20 mouse cellular contexts compared by ENCODE assay signal in genomic region chr4:71805977-71806534, GRCm38 (mm10). TPM values are rescaled to one million over a fixed set of nuclear protein-coding genes. Genes with fewer than 3 reads are reported as not detected.
DNase-seq lines count a peak whose midpoint lies in the region; ATAC-seq and TF ChIP-seq lines count a peak whose summit lies in the region.
"Had no signal": no experiment of that assay in that cellular context is flagged by ENCODE, and none has a peak within 500 bp of the region (broad histone marks: within the 10 kb centered on the region; RNA-seq: fewer than 3 reads in every experiment).

No protein-coding gene starts in this region.

- TF ChIP-seq CTCF in kidney, adult 2 months (conservative IDR thresholded peaks at IDR 0.05; ENCODE audit: insufficient read depth, insufficient read length, low read depth, low read length): no peak

- H3K27me3 ChIP-seq in embryonic facial prominence, embryonic 13.5 days: no peaks in the 10 kb centered on the region
- no peaks in the 10 kb centered on the region for H3K27me3 ChIP-seq in embryonic facial prominence, embryonic 10.5 days (replicated peaks; ENCODE audit: low read depth, poor library complexity, severe bottlenecking)
- H3K27me3 ChIP-seq in kidney, adult 2 months (replicated peaks; ENCODE audit: control insufficient read depth, insufficient read depth, low read length): no peaks in the 10 kb centered on the region

- TF ChIP-seq POLR2A in kidney, adult 2 months (IDR thresholded peaks at IDR 0.05; ENCODE audit: low read depth, low read length): no peak

- intact Hi-C loops in left cerebral cortex, postnatal 36 days (cut with DNase I): no loop called here

- no peaks in the 10 kb centered on the region for H3K4me1 ChIP-seq in embryonic facial prominence, embryonic 13.5 days
- peaks cover 6% of the 10 kb centered on the region; the same call in 1 of the 2 replicates for H3K4me1 ChIP-seq in embryonic facial prominence, embryonic 10.5 days
- no peaks in the 10 kb centered on the region for H3K4me1 ChIP-seq in kidney, adult 2 months (ENCODE audit: control insufficient read depth, insufficient read depth, low read length)

- no peaks in the 10 kb centered on the region for H3K36me3 ChIP-seq in embryonic facial prominence, embryonic 13.5 days
- H3K36me3 ChIP-seq in embryonic facial prominence, embryonic 10.5 days (replicated peaks): no peaks in the 10 kb centered on the region
- no peaks in the 10 kb centered on the region for H3K36me3 ChIP-seq in kidney, adult 2 months (ENCODE audit: control insufficient read depth, insufficient read depth, low read length)

- no peak overlapping the region for H3K27ac ChIP-seq in embryonic facial prominence, embryonic 13.5 days
- H3K27ac ChIP-seq in embryonic facial prominence, embryonic 10.5 days (replicated peaks): no peak overlapping the region
- H3K27ac ChIP-seq in kidney, adult 2 months (ENCODE audit: insufficient read depth, low read depth, low read length): no peak overlapping the region
- H3K27ac ChIP-seq: macrophage had no signal

- no peak overlapping the region for H3K9ac ChIP-seq in embryonic facial prominence, embryonic 13.5 days
- H3K9ac ChIP-seq: forebrain, postnatal 0 days had no signal

- H3K4me2 ChIP-seq in embryonic facial prominence, embryonic 13.5 days: no peak overlapping the region
- H3K4me2 ChIP-seq: heart, embryonic 11.5 days had no signal

- no peaks in the 10 kb centered on the region for H3K9me3 ChIP-seq in embryonic facial prominence, embryonic 13.5 days
- H3K9me3 ChIP-seq in embryonic facial prominence, embryonic 10.5 days: no peaks in the 10 kb centered on the region

- DNase-seq in embryonic facial prominence, embryonic 10.5 days (ENCODE audit: low spot score): no peak
- DNase-seq in kidney, adult 2 months: peak; percentile 9
- no peak for DNase-seq in kidney, adult 18-20 months
- peak; percentile 3 to 8 for DNase-seq in urinary bladder, postnatal 36 days (ENCODE audit: low spot score in 2 of 2)
- no peak for DNase-seq in urinary bladder, postnatal 10 days (ENCODE audit: low spot score)
- no peak for DNase-seq in right cerebral cortex, postnatal 14 days
- no peak for DNase-seq in left cerebral cortex, postnatal 36 days (ENCODE audit: low spot score in 2 of 2)
- DNase-seq: B cell, adult 2 months; cerebellum, postnatal 14 days; forebrain, postnatal 0 days; gastrocnemius, postnatal 10 days; lung, adult 2 months; midbrain, embryonic 14.5 days; thymus, postnatal 4 days had no signal

- 0 out of 2 replicates have a peak, but pooled peaks have one; percentile 15 for ATAC-seq in embryonic facial prominence, embryonic 13.5 days (ENCODE audit: insufficient number of reproducible peaks, insufficient read depth, low FRiP score, low TSS enrichment, low read depth)
- ATAC-seq: forebrain, postnatal 0 days had no signal

- 72% methylated on average over 2 of the region's 2 CpGs for WGBS in embryonic facial prominence, embryonic 13.5 days
- WGBS in embryonic facial prominence, embryonic 10.5 days: 74% methylated on average over 2 of the region's 2 CpGs
- 64% methylated on average over 2 of the region's 2 CpGs for WGBS in kidney, adult 2 months

- no peak overlapping the region for H3K4me3 ChIP-seq in embryonic facial prominence, embryonic 13.5 days
- no peak overlapping the region for H3K4me3 ChIP-seq in embryonic facial prominence, embryonic 10.5 days
- H3K4me3 ChIP-seq in kidney, adult 2 months (ENCODE audit: insufficient read depth, low read depth, low read length): no peak overlapping the region

RNA-seq across cellular contexts. Expression of gene Gm11232, which starts 48.3 kb away (rescaled TPM):
- polyA plus RNA-seq in embryonic facial prominence, embryonic 13.5 days (2015; fragmentation: Nextera tagmentation; extraction: Ambion mirVana): not detected in 2 replicates
- 0.09 and 0.11 TPM in 2 replicates for polyA plus RNA-seq in embryonic facial prominence, embryonic 10.5 days (2016; fragmentation: Nextera tagmentation; extraction: Ambion mirVana)
- 0.07 TPM in 1 of 2 replicates, not detected in the other for polyA plus RNA-seq in kidney, adult 2 months (2012; rRNA removed)
- total RNA-seq in left cerebral cortex, postnatal 36 days (2021): not detected
- total RNA-seq: gastrocnemius, postnatal 10 days; heart, postnatal 25 days; liver, adult 2 months had no signal
- polyA plus RNA-seq: forebrain, postnatal 0 days; liver, adult 2 months; lung, adult 2 months; macrophage; midbrain, embryonic 14.5 days; testis, adult 2 months had no signal

Comparison
In these comparisons a context has a peak if more than half of its experiments do, and no peak if none do; other contexts are left out.
1. DNase-seq: peak in kidney, adult 2 months (single experiment) and urinary bladder, postnatal 36 days (2 of 2); none in embryonic facial prominence, embryonic 10.5 days (single experiment), kidney, adult 18-20 months (single experiment), urinary bladder, postnatal 10 days (single experiment), right cerebral cortex, postnatal 14 days (single experiment) and left cerebral cortex, postnatal 36 days (0 of 2).